Mouse (Mus musculus): ENCODE data around the gene Kbtbd13. TPM values are rescaled to one million over a fixed set of nuclear protein-coding genes. Genes with fewer than 3 reads are reported as not detected.

Gene Kbtbd13
- polyA plus RNA-seq, 1 experiment from 2014 or later = 0.49 TPM

GRCm38 (mm10) chr9:65430401-65430800 is 38.9 kb upstream of the Kbtbd13 start:
- no peaks in the 10 kb centered on the region for H3K4me1 ChIP-seq (replicated peaks; ENCODE audit: control insufficient read depth, insufficient read depth)
- no peak overlapping the region for H3K27ac ChIP-seq (replicated peaks)
- H3K27me3 ChIP-seq (ENCODE audit: control insufficient read depth, insufficient read depth, low read length) = no peaks in the 10 kb centered on the region
- H3K9ac ChIP-seq (ENCODE audit: low read length) = no peak overlapping the region
- H3K4me2 ChIP-seq (replicated peaks; ENCODE audit: low read depth) = no peak overlapping the region
- H3K4me3 ChIP-seq (ENCODE audit: low read depth, low read length) = no peak overlapping the region
- TF ChIP-seq CTCF (IDR thresholded peaks at IDR 0.05; ENCODE audit: low read depth) (no peak), EP300 (optimal IDR thresholded peaks at IDR 0.05) (no peak)
- no peaks in the 10 kb centered on the region for H3K9me3 ChIP-seq (ENCODE audit: control insufficient read depth, low read length)
- no peak for DNase-seq (ENCODE audit: low spot score)
- no peaks in the 10 kb centered on the region for H3K36me3 ChIP-seq (ENCODE audit: control insufficient read depth, insufficient read depth, low read length)
- no peak for ATAC-seq (ENCODE audit: low FRiP score, low TSS enrichment)

- H3K4me1 ChIP-seq (replicated peaks; ENCODE audit: control insufficient read depth, insufficient read depth) = no peaks in the 10 kb centered on the region
- 88% methylated on average over 5 of the region's 5 CpGs for WGBS
- no peaks in the 10 kb centered on the region for H3K36me3 ChIP-seq (ENCODE audit: control insufficient read depth, insufficient read depth, low read length)
- H3K4me3 ChIP-seq (ENCODE audit: low read depth, low read length) = no peak overlapping the region
- no peak overlapping the region for H3K4me2 ChIP-seq (replicated peaks; ENCODE audit: low read depth)
- no peaks in the 10 kb centered on the region for H3K27me3 ChIP-seq (ENCODE audit: control insufficient read depth, insufficient read depth, low read length)
- no peaks in the 10 kb centered on the region for H3K9me3 ChIP-seq (ENCODE audit: control insufficient read depth, low read length)
- no peak for TF ChIP-seq CTCF (IDR thresholded peaks at IDR 0.05; ENCODE audit: low read depth)
- no peak for TF ChIP-seq EP300 (optimal IDR thresholded peaks at IDR 0.05)
- H3K9ac ChIP-seq (ENCODE audit: low read length) = no peak overlapping the region
- DNase-seq (ENCODE audit: low spot score) (no peak), ATAC-seq (ENCODE audit: low FRiP score, low TSS enrichment) (no peak)
- no peak overlapping the region for H3K27ac ChIP-seq (replicated peaks)
These were observed 36.6 kb upstream of the Kbtbd13 start for GRCm38 (mm10) chr9:65428003-65428402.

DNA sequence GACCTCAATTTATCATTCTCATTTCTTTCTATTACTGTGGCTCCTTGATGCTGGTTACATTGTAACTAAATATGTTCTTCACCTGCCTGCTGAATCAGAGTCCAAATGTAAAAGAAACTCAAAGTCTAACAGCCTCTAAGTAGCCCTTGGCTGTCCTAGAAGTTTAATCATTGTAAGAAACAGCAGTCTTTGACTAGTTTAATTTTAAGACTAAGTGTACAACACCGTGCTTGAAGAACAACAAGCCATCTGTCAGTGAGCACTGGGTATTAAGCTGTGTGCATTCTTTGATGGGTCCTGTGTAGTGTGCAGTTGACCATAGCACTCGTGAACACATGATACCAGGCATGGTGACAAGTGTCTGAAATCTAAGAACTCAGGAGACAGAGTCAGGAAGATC is 36.1 kb upstream of the Kbtbd13 start:
- Histone ChIP-seq H3K4me2 (replicated peaks; ENCODE audit: low read depth) (no peak overlapping the region), H3K9ac (ENCODE audit: low read length) (no peak overlapping the region), H3K27ac (replicated peaks) (no peak overlapping the region), H3K36me3 (ENCODE audit: control insufficient read depth, insufficient read depth, low read length) (no peaks in the 10 kb centered on the region), H3K9me3 (ENCODE audit: control insufficient read depth, low read length) (no peaks in the 10 kb centered on the region), H3K4me1 (replicated peaks; ENCODE audit: control insufficient read depth, insufficient read depth) (no peaks in the 10 kb centered on the region), H3K27me3 (ENCODE audit: control insufficient read depth, insufficient read depth, low read length) (no peaks in the 10 kb centered on the region), H3K4me3 (ENCODE audit: low read depth, low read length) (no peak overlapping the region)
- no peak for TF ChIP-seq CTCF (IDR thresholded peaks at IDR 0.05; ENCODE audit: low read depth)
- no peak for TF ChIP-seq EP300 (optimal IDR thresholded peaks at IDR 0.05)
- 73% methylated on average over 2 of the region's 2 CpGs for WGBS
- DNase-seq (ENCODE audit: low spot score) = no peak
- no peak for ATAC-seq (ENCODE audit: low FRiP score, low TSS enrichment)

DNA sequence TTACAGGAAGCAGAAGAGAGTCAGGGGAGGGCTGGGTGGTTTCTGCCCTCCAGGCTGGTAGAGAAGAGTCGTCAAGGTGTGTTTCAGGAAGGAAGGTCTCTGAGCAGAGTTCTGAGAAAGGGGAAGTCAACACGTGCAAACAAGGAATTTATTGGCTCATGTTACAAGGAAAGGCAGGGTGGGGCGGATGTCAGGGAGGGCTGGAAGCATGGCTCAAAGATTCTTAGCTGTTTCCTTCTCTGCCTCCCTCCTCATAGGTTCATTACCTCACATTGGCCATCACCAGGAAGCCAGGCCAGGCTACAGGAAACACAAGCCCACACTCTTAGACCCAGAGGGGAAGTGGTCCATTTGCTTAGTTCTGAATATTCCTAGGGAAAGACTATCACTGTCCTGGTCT is 32.9 kb upstream of the Kbtbd13 start:
- Histone ChIP-seq H3K4me3 (ENCODE audit: low read depth, low read length) (no peak overlapping the region), H3K27me3 (ENCODE audit: control insufficient read depth, insufficient read depth, low read length) (no peaks in the 10 kb centered on the region), H3K36me3 (ENCODE audit: control insufficient read depth, insufficient read depth, low read length) (no peaks in the 10 kb centered on the region), H3K9me3 (ENCODE audit: control insufficient read depth, low read length) (no peaks in the 10 kb centered on the region), H3K4me2 (replicated peaks; ENCODE audit: low read depth) (no peak overlapping the region), H3K4me1 (replicated peaks; ENCODE audit: control insufficient read depth, insufficient read depth) (no peaks in the 10 kb centered on the region), H3K9ac (ENCODE audit: low read length) (no peak overlapping the region), H3K27ac (replicated peaks) (no peak overlapping the region)
- ATAC-seq (ENCODE audit: low FRiP score, low TSS enrichment) = peak; percentile 72
- WGBS = 28% methylated on average over 3 of the region's 3 CpGs
- no peak for DNase-seq (ENCODE audit: low spot score)
- no peak for TF ChIP-seq EP300 (optimal IDR thresholded peaks at IDR 0.05)
- TF ChIP-seq CTCF (IDR thresholded peaks at IDR 0.05; ENCODE audit: low read depth) = no peak

DNA sequence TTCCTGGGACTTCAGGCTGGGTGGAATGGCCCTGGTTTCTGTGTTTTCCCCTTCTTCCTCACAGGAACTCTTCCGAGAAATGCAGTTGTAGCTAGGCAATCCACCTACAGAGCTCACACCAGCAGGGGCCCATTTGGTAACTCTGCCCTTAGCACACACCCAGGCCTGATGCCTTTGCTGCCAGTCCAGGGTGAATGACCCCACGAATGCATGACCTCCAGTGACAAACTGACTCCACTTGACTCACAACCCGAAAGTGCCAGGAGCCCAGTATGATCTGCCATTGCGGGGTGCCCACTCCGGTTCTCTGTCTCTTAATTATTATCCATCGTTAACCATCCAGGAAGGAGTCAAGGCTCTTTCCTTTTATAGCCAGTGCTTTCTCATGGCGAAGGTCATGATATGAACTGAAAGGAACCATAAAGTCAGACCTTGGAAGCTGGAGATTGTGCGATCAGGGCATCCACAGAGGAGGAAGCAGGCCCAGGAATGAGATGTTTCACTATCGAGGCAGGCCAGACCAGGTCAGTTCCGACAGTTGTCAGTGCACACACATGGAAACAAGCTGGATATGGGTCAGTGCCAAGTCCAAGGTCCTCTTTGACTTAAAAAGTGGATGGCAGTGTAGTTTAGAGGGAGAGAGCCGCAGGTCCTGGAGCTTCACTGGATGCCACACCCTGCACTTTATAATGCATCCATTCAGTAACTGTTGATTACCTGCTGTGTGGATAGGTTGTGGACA is 31.5 kb upstream of the Kbtbd13 start, which contains the start of gene Slc51b:
Gene Slc51b (minus strand): TSS at position 196 of the 742 bp plus-strand sequence.
- no peak within 1 kb of the TSS for H3K27ac ChIP-seq (replicated peaks)
- H3K9me3 ChIP-seq (ENCODE audit: control insufficient read depth, low read length) = no peaks in the 10 kb centered on the region
- no peak within 1 kb of the TSS for H3K4me3 ChIP-seq (ENCODE audit: low read depth, low read length)
- no peaks in the 10 kb centered on the region for H3K4me1 ChIP-seq (replicated peaks; ENCODE audit: control insufficient read depth, insufficient read depth)
- no peak within 1 kb of the TSS for H3K4me2 ChIP-seq (replicated peaks; ENCODE audit: low read depth)
- no peak for TF ChIP-seq EP300 (optimal IDR thresholded peaks at IDR 0.05)
- no peak for TF ChIP-seq CTCF (IDR thresholded peaks at IDR 0.05; ENCODE audit: low read depth)
- ATAC-seq (ENCODE audit: low FRiP score, low TSS enrichment) (no peak), DNase-seq (ENCODE audit: low spot score) (no peak)
- H3K9ac ChIP-seq (ENCODE audit: low read length) = no peak within 1 kb of the TSS
- WGBS = 78% methylated on average over 11 of the region's 11 CpGs
- no peaks in the 10 kb centered on the region for H3K36me3 ChIP-seq (ENCODE audit: control insufficient read depth, insufficient read depth, low read length)
- H3K27me3 ChIP-seq (ENCODE audit: control insufficient read depth, insufficient read depth, low read length) = no peaks in the 10 kb centered on the region

DNA sequence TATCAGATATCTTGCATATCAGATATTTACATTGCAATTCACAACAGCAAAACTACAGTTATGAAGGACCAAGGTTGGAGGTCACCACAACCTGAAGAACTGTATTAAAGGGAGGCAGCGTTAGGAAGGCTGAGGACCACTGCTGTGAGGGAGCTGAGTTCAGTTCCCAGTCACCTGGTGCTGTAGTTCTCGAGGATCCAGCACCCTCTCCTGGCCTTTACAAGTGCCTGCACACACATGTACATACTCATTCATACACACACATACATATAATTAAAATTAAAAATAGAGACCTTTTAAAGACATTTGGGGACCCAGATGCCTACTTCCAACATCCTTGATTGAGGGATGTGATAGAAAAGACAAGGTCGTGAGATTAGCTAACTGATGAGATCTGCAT is 28.2 kb upstream of the Kbtbd13 start:
- Histone ChIP-seq H3K27ac (replicated peaks) (no peak overlapping the region), H3K36me3 (ENCODE audit: control insufficient read depth, insufficient read depth, low read length) (no peaks in the 10 kb centered on the region), H3K4me3 (ENCODE audit: low read depth, low read length) (no peak overlapping the region), H3K4me1 (replicated peaks; ENCODE audit: control insufficient read depth, insufficient read depth) (no peaks in the 10 kb centered on the region), H3K9ac (ENCODE audit: low read length) (no peak overlapping the region), H3K4me2 (replicated peaks; ENCODE audit: low read depth) (no peak overlapping the region), H3K9me3 (ENCODE audit: control insufficient read depth, low read length) (no peaks in the 10 kb centered on the region), H3K27me3 (ENCODE audit: control insufficient read depth, insufficient read depth, low read length) (no peaks in the 10 kb centered on the region)
- WGBS = 64% methylated on average over 3 of the region's 3 CpGs
- DNase-seq (ENCODE audit: low spot score) (no peak), ATAC-seq (ENCODE audit: low FRiP score, low TSS enrichment) (no peak)
- no peak for TF ChIP-seq EP300 (optimal IDR thresholded peaks at IDR 0.05)
- peak; percentile 28; the same call in 1 of the 2 replicates for TF ChIP-seq CTCF (IDR thresholded peaks at IDR 0.05; ENCODE audit: low read depth)
